Mouse (Mus musculus): ENCODE measurements around the gene Nell2.

GRCm38 (mm10) chr15:95210551-95210950 lies 317.8 kb downstream of the Nell2 start:
- no peak for TF ChIP-seq POLR2A (IDR thresholded peaks at IDR 0.05; ENCODE audit: extremely low read depth, insufficient read depth, low read length)
- TF ChIP-seq CTCF (IDR thresholded peaks at IDR 0.05; ENCODE audit: extremely low read depth, insufficient read depth, low read length): no peak

All from cortical plate, adult 2 months (tissue).